Mouse (Mus musculus) brain, embryonic 14.5 days (tissue): ENCODE measurements at regions not wholly inside any gene's neighbourhood (a gene's known extent, or its start where the extent isn't known, plus 50 kb on each side); places are given as distances from the start of the nearest gene placed in this dataset.

Experiments
- CTCF ChIP-seq: fragments of 200-500 bp; IDR thresholded peaks from 2 replicates; pipeline ENCODE4 v1.5.1; 2012; ENCODE audit warnings: inconsistent platforms, mild to moderate bottlenecking, moderate library complexity, borderline replicate concordance; ENCODE audit not compliant: insufficient read depth, insufficient read length; ENCODE audit errors: extremely low read depth
- POLR2A ChIP-seq: fragments of 200-500 bp; IDR thresholded peaks from 2 replicates; pipeline ENCODE4 v1.6.1; 2012; ENCODE audit warnings: mild to moderate bottlenecking, inconsistent platforms, borderline replicate concordance; ENCODE audit not compliant: poor library complexity, insufficient read depth, insufficient read length, severe bottlenecking; ENCODE audit errors: extremely low read depth

DNA sequence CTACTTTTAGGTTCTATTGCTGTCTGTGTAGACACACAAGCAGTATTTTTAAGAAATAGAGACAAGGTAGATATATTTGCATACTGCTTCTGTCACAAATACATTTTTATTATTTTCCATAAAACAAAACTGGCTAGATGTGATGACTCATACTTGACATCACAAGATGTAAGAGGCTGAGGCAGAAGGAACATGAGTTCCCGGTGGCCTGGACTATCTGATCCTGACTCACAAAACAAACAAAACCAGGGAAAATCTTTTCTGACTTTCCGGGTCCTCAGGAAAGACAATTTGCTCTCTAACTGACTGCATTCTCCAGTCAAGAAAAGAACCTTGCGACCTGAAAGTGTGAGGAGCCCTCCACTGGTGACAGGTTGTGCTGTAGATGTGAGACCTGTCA, 143.3 kb downstream of the Snx10 start:
- TF ChIP-seq POLR2A (no peak), CTCF (no peak)
